Mouse (Mus musculus): ENCODE results near the gene Abce1. TPM values are rescaled to one million over a fixed set of nuclear protein-coding genes. Genes with fewer than 3 reads are reported as not detected.
"Not testable (repeated sequence)": the region's sequence is repeated elsewhere in the genome, so short reads cannot be mapped to it uniquely, and the experiment has no call there.

Abce1 gene
- total RNA-seq (2015) (77.7 and 78.2 TPM in 2 replicates), total RNA-seq (2017) (83.3 and 96.4 TPM in 2 replicates)

GRCm38 (mm10) chr8:79711064-79711961, at the start of gene Abce1, which contains the start of gene Anapc10:
Abce1 (minus strand) TSS chr8:79711740.
Anapc10 (plus strand) TSS chr8:79711820.
- peak; percentile 96 for ATAC-seq (ENCODE audit: poor library complexity, severe bottlenecking)

GRCm38 (mm10) chr8:79750305-79750704, 38.8 kb upstream of the Abce1 start:
- no peak for ATAC-seq (ENCODE audit: poor library complexity, severe bottlenecking)

GRCm38 (mm10) chr8:79748591-79748990, 37.1 kb upstream of the Abce1 start:
- no peak for ATAC-seq (ENCODE audit: poor library complexity, severe bottlenecking)

- ATAC-seq (ENCODE audit: poor library complexity, severe bottlenecking): no peak
These were observed 36.6 kb upstream of the Abce1 start for GRCm38 (mm10) chr8:79748171-79748570.

- ATAC-seq (ENCODE audit: poor library complexity, severe bottlenecking): peak; percentile 99
These were observed 22.8 kb upstream of the Abce1 start for GRCm38 (mm10) chr8:79734304-79734703.

- ATAC-seq (ENCODE audit: poor library complexity, severe bottlenecking): no peak
These were observed 16.4 kb upstream of the Abce1 start for GRCm38 (mm10) chr8:79727900-79728299.

- ATAC-seq (ENCODE audit: poor library complexity, severe bottlenecking): no peak
These were observed 13.0 kb upstream of the Abce1 start for GRCm38 (mm10) chr8:79724589-79724988.

GRCm38 (mm10) chr8:79723308-79723707, 11.8 kb upstream of the Abce1 start:
- ATAC-seq (ENCODE audit: poor library complexity, severe bottlenecking): no peak

- no peak for ATAC-seq (ENCODE audit: poor library complexity, severe bottlenecking)
These were observed 10.0 kb upstream of the Abce1 start for GRCm38 (mm10) chr8:79721537-79721936.

- no peak for ATAC-seq (ENCODE audit: poor library complexity, severe bottlenecking)
These were observed 1.1 kb upstream of the Abce1 start for GRCm38 (mm10) chr8:79712676-79713075.

- ATAC-seq (ENCODE audit: poor library complexity, severe bottlenecking): no peak
These were observed 4.9 kb downstream of the Abce1 start for GRCm38 (mm10) chr8:79706687-79707086.

- no peak for ATAC-seq (ENCODE audit: poor library complexity, severe bottlenecking)
These were observed 19.0 kb downstream of the Abce1 start for GRCm38 (mm10) chr8:79692531-79692930.

- ATAC-seq (ENCODE audit: poor library complexity, severe bottlenecking): not testable (repeated sequence)
These were observed 25.6 kb downstream of the Abce1 start for GRCm38 (mm10) chr8:79685927-79686326.

GRCm38 (mm10) chr8:79680965-79681364, 30.6 kb downstream of the Abce1 start:
- ATAC-seq (ENCODE audit: poor library complexity, severe bottlenecking): no peak

- ATAC-seq (ENCODE audit: poor library complexity, severe bottlenecking): peak; percentile 79
These were observed 31.0 kb downstream of the Abce1 start for GRCm38 (mm10) chr8:79680555-79680954.

GRCm38 (mm10) chr8:79680083-79680482, 31.5 kb downstream of the Abce1 start:
- ATAC-seq (ENCODE audit: poor library complexity, severe bottlenecking): peak; percentile 66

GRCm38 (mm10) chr8:79679005-79679404, 32.5 kb downstream of the Abce1 start:
- ATAC-seq (ENCODE audit: poor library complexity, severe bottlenecking): peak; percentile 52

- no peak for ATAC-seq (ENCODE audit: poor library complexity, severe bottlenecking)
These were observed 35.1 kb downstream of the Abce1 start for GRCm38 (mm10) chr8:79676461-79676860.

- ATAC-seq (ENCODE audit: poor library complexity, severe bottlenecking): not testable (repeated sequence)
These were observed 52.8 kb downstream of the Abce1 start for GRCm38 (mm10) chr8:79658715-79659114.

GRCm38 (mm10) chr8:79653736-79654135, 57.8 kb downstream of the Abce1 start:
- no peak for ATAC-seq (ENCODE audit: poor library complexity, severe bottlenecking)

GRCm38 (mm10) chr8:79650158-79650814, 61.3 kb downstream of the Abce1 start:
- ATAC-seq (ENCODE audit: poor library complexity, severe bottlenecking): peak; percentile 82

GRCm38 (mm10) chr8:79649569-79649968, 62.0 kb downstream of the Abce1 start:
- no peak for ATAC-seq (ENCODE audit: poor library complexity, severe bottlenecking)

Data from megakaryocyte, adult 5-6 weeks (primary cell).